Mouse (Mus musculus) heart, embryonic 16.5 days (tissue): ENCODE measurements at regions not wholly inside any gene's neighbourhood (a gene's known extent, or its start where the extent isn't known, plus 50 kb on each side); places are given as distances from the start of the nearest gene placed in this dataset.

Experiments
- ATAC-seq: fragments of 200-750 bp; cut with Nextera tagmentation; replicated peaks from 2 replicates; pipeline ENCODE4 v1.8.0; 2017; ENCODE audit warnings: moderate number of reproducible peaks; ENCODE audit not compliant: insufficient read depth, low FRiP score; ENCODE audit errors: extremely low read depth
- H3K27ac ChIP-seq: fragments of 300-500 bp; sonication (generic); 2 replicates; pipeline ENCODE4 v1.5.1; 2014; ENCODE audit warnings: mild to moderate bottlenecking, low read length, control low read depth, moderate library complexity
- H3K27me3 ChIP-seq: fragments of 300-500 bp; sonication (generic); 2 replicates; pipeline ENCODE4 v1.6.1; 2014; ENCODE audit warnings: low read length, mixed read lengths; ENCODE audit not compliant: control insufficient read depth, insufficient read depth
- H3K36me3 ChIP-seq: fragments of 300-500 bp; sonication (generic); 2 replicates; pipeline ENCODE4 v1.6.1; 2014; ENCODE audit not compliant: control insufficient read depth, insufficient read depth
- H3K4me1 ChIP-seq: fragments of 300-500 bp; sonication (generic); 2 replicates; pipeline ENCODE4 v1.6.1; 2014; ENCODE audit warnings: low read length, mixed read lengths; ENCODE audit not compliant: control insufficient read depth, insufficient read depth
- H3K4me2 ChIP-seq: fragments of 300-500 bp; sonication (generic); 2 replicates; pipeline ENCODE4 v1.6.1; 2014; ENCODE audit warnings: low read depth, mild to moderate bottlenecking, control low read depth, low read length
- H3K4me3 ChIP-seq: fragments of 300-500 bp; sonication (generic); 2 replicates; pipeline ENCODE4 v1.5.1; 2014; ENCODE audit warnings: mild to moderate bottlenecking, control low read depth, low read length
- H3K9ac ChIP-seq: fragments of 300-500 bp; sonication (generic); 2 replicates; pipeline ENCODE4 v1.6.1; 2014; ENCODE audit warnings: low read length, control low read depth
- H3K9me3 ChIP-seq: fragments of 300-500 bp; sonication (generic); replicated peaks from 2 replicates; pipeline ENCODE4 v1.6.1; 2016; ENCODE audit warnings: low read length; ENCODE audit not compliant: control insufficient read depth
- WGBS: fragments of 180-500 bp; shearing (Covaris S2); extraction: QIAGEN DNeasy Blood & Tissue Kit; methylation state at CpG from one replicate; pipeline ENCODE4 v1.1.7; 2014; 5-methylcytosine and 5-hydroxymethylcytosine counted together

- H3K9ac ChIP-seq = no peak overlapping the region
- peaks cover 5% of the 10 kb centered on the region; the same call in 1 of the 2 replicates for H3K9me3 ChIP-seq
- no peaks in the 10 kb centered on the region for H3K36me3 ChIP-seq
- no peak overlapping the region for H3K4me3 ChIP-seq
- ATAC-seq = no peak
- H3K4me2 ChIP-seq = no peak overlapping the region
- H3K27me3 ChIP-seq = no peaks in the 10 kb centered on the region
- H3K27ac ChIP-seq = no peak overlapping the region
- no peaks in the 10 kb centered on the region for H3K4me1 ChIP-seq
- 79% methylated on average over 1 of the region's 1 CpGs for WGBS
Observed at GRCm38 (mm10) chr10:12083961-12084360, 740.8 kb downstream of the Epm2a start.

DNA sequence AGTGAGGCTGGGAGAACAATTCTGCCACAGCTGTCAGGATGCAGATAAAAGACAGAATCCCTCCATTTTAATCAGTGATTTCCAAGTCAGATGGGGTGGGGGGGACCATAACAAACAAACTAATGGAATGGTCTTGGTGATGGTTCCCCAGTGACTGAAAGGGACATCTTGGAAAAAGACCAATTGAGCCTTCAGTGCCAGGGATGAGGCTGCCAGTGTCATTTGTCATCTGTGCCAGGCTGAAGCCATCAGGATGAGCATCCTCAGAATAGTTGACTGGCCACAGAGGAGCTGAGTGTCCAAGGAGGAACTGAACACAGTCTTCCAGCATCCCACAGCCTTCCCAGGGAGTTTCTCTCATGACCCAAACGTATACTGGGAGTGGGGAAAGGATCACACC, 749.3 kb downstream of the Epm2a start:
- WGBS = 52% methylated on average over 1 of the region's 1 CpGs
- no peak for ATAC-seq
- no peaks in the 10 kb centered on the region for H3K4me1 ChIP-seq

GRCm38 (mm10) chr10:12096678-12097077, 753.5 kb downstream of the Epm2a start:
- Histone ChIP-seq H3K4me1 (no peaks in the 10 kb centered on the region), H3K9me3 (no peaks in the 10 kb centered on the region), H3K9ac (no peak overlapping the region), H3K4me3 (no peak overlapping the region), H3K36me3 (no peaks in the 10 kb centered on the region), H3K27me3 (no peaks in the 10 kb centered on the region), H3K4me2 (no peak overlapping the region), H3K27ac (no peak overlapping the region)
- ATAC-seq = no peak
- WGBS = 81% methylated on average over 3 of the region's 3 CpGs

More for the DNA sequence above, 749.3 kb downstream of the Epm2a start:
- H3K9me3 ChIP-seq = no peaks in the 10 kb centered on the region
- no peak overlapping the region for H3K4me2 ChIP-seq
- no peaks in the 10 kb centered on the region for H3K36me3 ChIP-seq
- no peak overlapping the region for H3K4me3 ChIP-seq
- H3K27ac ChIP-seq = no peak overlapping the region
- no peaks in the 10 kb centered on the region for H3K27me3 ChIP-seq
- no peak overlapping the region for H3K9ac ChIP-seq

DNA sequence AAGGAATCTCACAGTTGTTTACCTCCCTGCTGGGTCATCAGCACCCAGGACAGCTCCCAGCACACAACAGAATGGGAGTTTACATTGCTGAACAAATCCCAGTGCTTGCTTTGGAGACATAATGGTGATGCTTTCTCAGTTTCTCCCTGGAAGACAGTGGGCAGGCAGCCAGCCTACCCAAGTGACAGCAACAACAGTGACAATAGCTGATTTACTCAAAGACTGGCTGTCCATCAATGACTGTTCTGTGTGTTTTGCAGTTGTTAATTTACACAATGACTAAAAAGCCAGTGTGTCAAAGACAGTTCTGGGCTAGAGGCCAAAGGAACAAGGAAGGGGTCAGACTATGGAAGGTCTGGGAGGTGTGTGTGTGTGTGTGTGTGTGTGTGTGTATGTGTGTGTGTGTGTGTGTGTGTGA, 762.2 kb downstream of the Utrn start:
- no peaks in the 10 kb centered on the region for H3K9me3 ChIP-seq
- no peak overlapping the region for H3K4me2 ChIP-seq
- no peaks in the 10 kb centered on the region for H3K27me3 ChIP-seq
- ATAC-seq = no peak
- H3K4me3 ChIP-seq = no peak overlapping the region
- H3K9ac ChIP-seq = no peak overlapping the region
- no peaks in the 10 kb centered on the region for H3K36me3 ChIP-seq
- no peaks in the 10 kb centered on the region for H3K4me1 ChIP-seq
- H3K27ac ChIP-seq = no peak overlapping the region

DNA sequence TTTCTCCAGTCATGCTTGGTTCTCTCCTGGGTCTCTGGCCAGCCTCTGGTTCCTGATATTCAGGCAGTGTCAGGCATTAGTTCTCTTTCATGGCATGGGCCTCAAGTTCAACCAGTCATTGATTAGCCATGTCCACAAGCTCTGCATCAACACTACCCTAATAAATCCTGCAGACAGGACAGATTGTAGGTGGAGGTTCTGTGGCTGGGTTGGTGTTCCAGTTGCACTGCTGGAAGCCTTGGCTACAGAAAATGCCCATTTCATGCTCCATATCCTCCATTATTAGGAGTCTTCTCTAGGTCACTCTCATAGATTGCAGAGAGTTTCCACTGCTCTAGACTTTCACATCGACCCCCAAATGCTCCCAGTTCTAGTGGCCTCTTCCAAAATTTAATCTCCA, 757.4 kb downstream of the Utrn start:
- Histone ChIP-seq H3K9ac (no peak overlapping the region), H3K4me2 (no peak overlapping the region), H3K36me3 (no peaks in the 10 kb centered on the region), H3K4me3 (no peak overlapping the region), H3K9me3 (no peaks in the 10 kb centered on the region), H3K4me1 (peaks cover 5% of the 10 kb centered on the region; the same call in 1 of the 2 replicates), H3K27ac (no peak overlapping the region), H3K27me3 (no peaks in the 10 kb centered on the region)
- ATAC-seq = no peak
- WGBS = 79% methylated on average over 1 of the region's 1 CpGs

GRCm38 (mm10) chr10:12115767-12116166, 753.4 kb downstream of the Utrn start:
- no peak overlapping the region for H3K9ac ChIP-seq
- H3K4me1 ChIP-seq = peaks cover 9% of the 10 kb centered on the region; the same call in 1 of the 2 replicates
- no peak overlapping the region for H3K4me3 ChIP-seq
- ATAC-seq = no peak
- no peak overlapping the region for H3K27ac ChIP-seq
- WGBS = 82% methylated on average over 3 of the region's 3 CpGs
- H3K27me3 ChIP-seq = no peaks in the 10 kb centered on the region
- no peaks in the 10 kb centered on the region for H3K36me3 ChIP-seq
- no peak overlapping the region for H3K4me2 ChIP-seq
- no peaks in the 10 kb centered on the region for H3K9me3 ChIP-seq

DNA sequence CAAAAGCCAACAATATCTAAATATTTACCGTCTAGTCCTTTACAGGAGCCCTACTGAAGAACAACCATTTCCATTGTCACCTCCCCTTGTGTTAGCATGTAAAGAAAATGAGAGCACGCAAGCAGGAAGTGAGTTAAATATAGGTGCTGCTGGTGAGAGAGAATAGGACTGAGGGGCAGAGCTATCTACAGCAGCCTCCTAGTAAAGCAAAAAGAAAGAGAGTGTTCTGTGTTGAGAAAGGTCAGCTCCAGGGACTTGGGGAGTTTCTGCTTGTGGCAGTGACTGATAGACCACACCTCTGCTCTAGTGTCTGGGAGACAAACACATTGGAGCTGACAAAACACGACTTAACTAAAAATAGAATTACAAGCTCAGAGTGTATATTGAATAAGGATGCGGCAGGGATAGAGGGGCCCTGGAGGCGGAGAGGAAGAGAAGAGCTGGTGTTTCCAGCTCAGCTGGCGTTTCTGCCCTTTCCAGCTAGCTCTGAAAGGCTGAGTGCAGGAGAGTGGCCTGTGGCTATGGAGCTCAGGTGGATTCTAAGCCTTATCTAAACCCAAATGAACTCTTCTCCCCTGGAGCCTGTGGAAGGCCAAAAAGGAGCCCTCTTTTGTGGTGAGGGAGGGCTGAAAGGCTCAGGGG, 752.4 kb downstream of the Utrn start:
- Histone ChIP-seq H3K4me3 (no peak overlapping the region), H3K9me3 (no peaks in the 10 kb centered on the region), H3K4me2 (peak overlapping the region; percentile 3; the same call in 1 of the 2 replicates), H3K36me3 (no peaks in the 10 kb centered on the region), H3K4me1 (peaks cover 9% of the 10 kb centered on the region; the same call in 1 of the 2 replicates), H3K27me3 (no peaks in the 10 kb centered on the region), H3K27ac (no peak overlapping the region), H3K9ac (no peak overlapping the region)
- no peak for ATAC-seq
- 32% methylated on average over 6 of the region's 6 CpGs for WGBS

GRCm38 (mm10) chr10:12124272-12124671, 744.9 kb downstream of the Utrn start:
- Histone ChIP-seq H3K4me2 (no peak overlapping the region), H3K27me3 (no peaks in the 10 kb centered on the region), H3K9ac (no peak overlapping the region), H3K36me3 (no peaks in the 10 kb centered on the region), H3K27ac (no peak overlapping the region), H3K9me3 (no peaks in the 10 kb centered on the region), H3K4me3 (no peak overlapping the region), H3K4me1 (no peaks in the 10 kb centered on the region)
- ATAC-seq = no peak
- 57% methylated on average over 2 of the region's 2 CpGs for WGBS

GRCm38 (mm10) chr10:12129486-12129885, 739.7 kb downstream of the Utrn start:
- no peak overlapping the region for H3K4me2 ChIP-seq
- H3K27me3 ChIP-seq = no peaks in the 10 kb centered on the region
- no peaks in the 10 kb centered on the region for H3K9me3 ChIP-seq
- no peak overlapping the region for H3K4me3 ChIP-seq
- no peaks in the 10 kb centered on the region for H3K36me3 ChIP-seq
- H3K9ac ChIP-seq = no peak overlapping the region
- 54% methylated on average over 3 of the region's 3 CpGs for WGBS
- H3K4me1 ChIP-seq = no peaks in the 10 kb centered on the region
- no peak overlapping the region for H3K27ac ChIP-seq
- ATAC-seq = no peak
